Mouse (Mus musculus) cerebellum, adult 11 months (tissue): Measurements from ENCODE around the gene Zbtb34.

Experiments used
- DNase-seq: peaks from one replicate; pipeline ENCODE4 v3.0.0; 2022

Gene Zbtb34

DNA sequence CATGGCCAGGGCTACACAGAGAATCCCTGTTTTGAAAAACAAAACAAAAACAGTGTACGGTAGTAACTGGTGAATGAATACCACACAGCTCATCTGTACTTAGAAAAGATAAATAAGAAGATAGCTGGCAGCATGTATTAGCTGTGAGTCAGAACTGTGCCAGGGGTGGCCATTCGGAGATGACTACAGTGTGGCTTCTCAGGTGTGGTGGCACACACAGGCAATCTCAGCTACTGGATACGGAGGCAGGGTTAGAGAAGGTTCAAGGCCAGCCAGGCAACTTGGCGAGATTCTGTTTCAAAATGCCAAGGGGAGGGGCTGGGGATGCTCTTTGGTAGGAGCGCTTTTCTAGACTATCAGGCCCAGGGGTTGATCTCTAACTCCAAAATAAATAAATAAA lies 14.6 kb upstream of the Zbtb34 start:
- no peak for DNase-seq

DNA sequence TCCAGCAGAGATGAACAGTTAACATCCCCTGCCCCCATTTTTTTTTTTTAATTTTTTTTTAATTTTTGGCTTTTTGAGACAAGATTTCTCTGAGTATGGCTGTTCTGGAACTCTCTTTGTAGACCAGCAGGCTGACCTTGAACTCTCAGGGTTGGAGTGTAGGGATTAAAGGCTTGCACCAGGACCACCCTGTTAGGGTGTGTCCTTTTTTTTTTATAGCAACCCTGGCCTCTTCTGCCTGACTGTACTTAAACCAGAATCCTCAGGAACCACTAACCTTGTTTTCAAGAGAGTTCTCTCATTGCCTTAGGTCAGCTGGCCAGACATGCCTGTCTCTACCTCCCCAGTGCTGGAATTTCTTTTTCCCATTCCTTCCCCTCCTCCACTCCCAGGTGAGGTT lies 13.7 kb upstream of the Zbtb34 start:
- DNase-seq = no peak

DNA sequence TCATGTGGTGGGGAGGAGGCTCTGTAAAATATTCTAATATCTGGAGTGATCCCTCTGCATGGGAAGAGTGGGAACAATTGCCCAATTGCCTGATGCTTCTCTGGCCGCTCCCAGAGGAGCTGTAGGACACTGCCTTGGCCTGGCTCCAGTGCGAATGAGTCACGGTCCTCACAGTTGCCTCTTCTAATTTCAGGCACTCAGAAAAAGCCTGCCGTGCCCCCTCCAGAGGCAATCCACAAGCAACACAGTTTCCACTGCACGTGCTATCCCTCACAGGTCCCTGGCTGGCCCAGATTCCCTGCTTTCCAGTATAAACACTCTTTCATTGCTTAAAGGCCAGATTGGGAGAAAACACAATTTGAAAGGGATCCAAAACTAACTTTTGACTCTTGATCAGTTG lies 13.2 kb upstream of the Zbtb34 start:
- DNase-seq = peak; percentile 73

DNA sequence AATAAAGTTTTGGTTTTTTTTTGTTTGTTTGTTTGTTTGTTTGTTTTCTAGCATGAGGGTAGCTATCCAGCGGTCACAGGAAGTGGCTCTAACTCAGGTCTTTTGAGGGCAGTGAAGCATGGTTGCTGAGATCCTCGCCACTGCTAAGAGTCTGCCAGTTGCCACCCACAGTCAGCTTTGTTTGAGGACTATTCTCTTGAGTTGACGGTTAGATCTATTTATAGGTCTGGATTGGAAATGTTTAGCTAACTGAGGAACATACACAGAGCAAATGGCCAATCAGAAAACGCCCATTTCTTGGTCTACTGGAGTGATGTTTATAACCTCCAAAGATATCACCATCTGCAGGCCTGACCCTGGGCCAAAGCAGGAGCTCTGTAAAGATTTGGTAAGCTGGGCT lies 11.6 kb upstream of the Zbtb34 start:
- no peak for DNase-seq

DNA sequence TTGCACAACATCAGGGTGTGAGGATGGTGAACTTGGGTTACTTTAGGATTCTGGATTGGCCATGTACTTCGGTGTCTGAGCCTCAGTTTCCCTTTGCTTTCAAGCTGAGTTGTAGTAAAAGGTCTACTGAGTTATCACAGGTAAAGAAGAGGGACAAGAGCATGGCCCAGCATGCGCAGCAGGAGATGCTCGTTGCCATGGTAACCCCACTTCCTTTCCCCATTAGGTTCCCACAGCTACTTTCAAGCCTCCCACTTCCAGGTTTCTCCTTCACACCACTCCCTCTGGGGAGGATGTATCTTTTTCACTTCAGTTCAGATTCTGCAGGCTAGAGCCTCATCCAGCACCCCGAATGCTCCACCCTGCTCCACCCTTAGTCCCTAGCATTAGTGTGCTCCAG lies 9.8 kb upstream of the Zbtb34 start:
- DNase-seq = no peak

DNA sequence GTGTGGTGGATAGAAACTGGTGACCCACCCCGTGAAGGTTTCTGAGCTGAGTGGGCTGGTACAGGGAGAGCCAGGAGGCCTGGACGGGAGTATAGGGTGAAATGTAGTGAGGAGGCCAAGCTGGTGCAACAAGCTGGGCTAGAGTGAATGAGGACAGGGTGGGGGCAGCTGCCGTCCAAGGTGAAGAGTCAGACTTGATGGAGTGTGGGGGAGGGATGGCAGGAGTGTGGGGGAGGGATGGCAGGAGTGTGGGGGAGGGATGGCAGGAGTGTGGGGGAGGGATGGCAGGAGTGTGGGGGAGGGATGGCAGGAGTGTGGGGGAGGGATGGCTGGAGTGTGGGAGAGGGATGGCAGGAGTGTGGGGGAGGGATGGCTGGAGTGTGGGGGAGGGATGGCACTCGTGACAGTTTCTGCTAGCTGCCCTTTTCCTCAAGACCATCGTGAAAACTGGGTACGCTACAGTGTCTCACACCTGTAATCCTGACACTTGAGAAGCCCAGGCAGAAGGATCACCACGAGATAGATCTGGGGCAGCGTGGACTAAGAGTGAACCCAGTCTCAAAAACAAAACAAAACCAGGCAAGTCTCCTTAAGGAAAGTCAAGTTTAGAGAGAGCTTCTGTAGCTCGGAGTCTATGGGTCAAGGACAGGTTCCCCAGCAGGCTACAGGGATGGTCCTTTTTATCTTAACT lies 9.0 kb upstream of the Zbtb34 start:
- no peak for DNase-seq

DNA sequence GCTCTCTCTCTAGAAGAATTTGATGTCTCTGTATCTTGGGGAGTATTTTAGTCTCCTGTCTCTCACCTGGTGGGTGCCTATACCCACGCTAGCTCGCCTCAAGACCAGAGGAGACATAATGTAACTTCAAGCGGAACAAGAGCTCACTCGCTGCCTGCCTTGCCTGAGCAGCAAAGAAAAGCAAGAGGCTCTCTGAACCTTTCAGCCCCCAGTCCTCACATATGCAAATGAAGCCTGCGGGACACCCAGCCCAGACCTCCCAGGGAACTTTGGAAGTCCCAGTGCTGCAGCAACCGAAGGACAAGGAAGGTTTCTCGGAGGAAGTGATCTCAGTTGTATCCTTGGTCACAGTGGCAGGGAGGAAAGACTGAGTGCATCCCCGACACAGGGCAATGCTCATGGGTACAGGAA lies 8.4 kb upstream of the Zbtb34 start:
- no peak for DNase-seq

DNA sequence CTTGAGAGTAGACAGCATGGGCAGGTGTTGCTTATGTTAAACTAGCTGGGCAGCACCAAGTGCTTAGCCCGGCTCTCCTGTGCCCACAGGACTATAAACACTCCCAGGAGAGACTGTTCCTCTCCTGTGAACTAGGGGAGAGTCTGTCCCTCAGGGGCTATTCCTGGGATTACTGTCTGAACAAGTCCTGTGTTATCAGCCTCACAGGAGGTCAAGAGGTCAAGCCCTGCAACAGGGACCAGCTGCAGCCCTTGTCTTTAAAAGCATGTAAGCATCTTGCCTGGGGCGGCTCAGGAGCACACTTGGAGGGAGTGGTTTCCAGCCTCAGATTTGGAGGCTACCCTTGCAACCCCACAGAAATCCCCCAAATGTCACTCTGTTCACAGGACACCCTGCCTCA lies 7.3 kb upstream of the Zbtb34 start:
- no peak for DNase-seq

DNA sequence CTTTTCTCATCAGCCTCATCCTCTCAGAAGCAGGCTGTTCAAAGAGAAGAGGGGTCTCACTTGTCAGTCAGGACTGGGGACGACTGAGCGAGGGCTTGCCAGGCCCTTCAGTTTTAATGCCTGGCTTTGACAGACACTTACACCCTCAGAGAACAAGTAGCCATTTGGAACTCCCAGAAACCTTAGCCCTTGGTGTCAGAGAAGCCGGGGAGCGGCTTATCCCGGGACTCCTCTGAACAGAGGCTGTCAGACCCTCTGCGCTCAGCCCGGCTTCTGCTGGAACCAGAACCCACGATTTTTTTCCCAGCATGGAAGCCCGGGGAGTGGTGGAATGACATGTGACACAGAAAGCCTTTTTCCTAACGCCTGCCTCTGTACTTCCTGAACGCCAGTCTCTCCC lies 6.1 kb upstream of the Zbtb34 start:
- no peak for DNase-seq

DNA sequence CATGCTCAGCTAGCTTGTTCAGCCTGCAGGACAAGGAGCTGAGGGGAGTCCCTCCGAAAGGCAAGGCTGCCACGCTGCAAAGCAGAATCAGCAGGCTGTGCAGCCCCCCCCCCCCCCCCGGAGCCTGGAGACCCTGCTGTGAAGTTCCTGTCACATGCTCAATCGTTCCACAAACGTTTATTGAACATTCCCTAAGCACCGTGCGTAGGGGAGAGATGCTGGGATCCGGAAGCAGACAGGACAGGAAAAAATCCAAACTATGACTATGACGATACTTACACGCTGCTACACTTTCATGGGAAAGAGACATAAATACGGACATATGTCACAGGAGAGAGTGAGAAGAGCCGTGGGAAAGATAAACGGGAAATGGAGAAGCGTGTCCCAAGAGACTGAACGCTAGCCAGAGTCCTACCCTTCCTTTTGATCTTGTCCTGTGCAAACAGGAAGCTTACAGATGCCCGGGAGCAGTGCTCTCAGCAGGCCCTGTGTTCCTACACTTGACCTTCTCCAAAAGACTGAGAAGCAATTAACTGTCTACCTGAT lies 5.0 kb upstream of the Zbtb34 start:
- DNase-seq = no peak

DNA sequence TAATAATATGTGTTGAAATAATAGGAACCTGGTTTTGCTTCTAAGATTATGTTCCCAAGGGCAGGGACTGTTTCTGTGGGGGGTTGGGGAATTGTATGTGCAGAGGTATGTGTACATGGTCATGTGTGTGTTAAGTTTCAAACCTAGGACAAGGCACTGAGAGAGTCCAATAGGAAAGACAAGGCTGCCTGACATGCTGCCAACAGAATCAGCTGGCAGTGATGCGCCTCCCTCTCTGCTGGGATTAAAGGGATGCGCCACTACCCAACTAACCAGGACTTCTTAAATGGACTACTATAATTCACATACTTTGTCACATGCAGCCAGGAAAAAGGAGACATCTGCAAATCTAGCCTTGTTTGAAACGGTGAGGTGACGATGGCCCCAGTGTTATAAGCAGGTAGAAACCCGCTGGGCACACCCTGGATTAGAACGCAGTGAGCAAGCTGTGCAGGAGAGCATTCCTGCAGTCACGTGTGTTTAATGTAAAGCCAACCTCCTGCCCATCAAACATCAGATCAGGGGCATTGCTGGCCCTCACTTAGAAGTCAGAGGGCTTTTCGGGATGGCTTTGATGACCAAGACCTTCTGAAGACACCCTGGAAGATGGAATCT lies 4.0 kb upstream of the Zbtb34 start:
- DNase-seq = no peak

DNA sequence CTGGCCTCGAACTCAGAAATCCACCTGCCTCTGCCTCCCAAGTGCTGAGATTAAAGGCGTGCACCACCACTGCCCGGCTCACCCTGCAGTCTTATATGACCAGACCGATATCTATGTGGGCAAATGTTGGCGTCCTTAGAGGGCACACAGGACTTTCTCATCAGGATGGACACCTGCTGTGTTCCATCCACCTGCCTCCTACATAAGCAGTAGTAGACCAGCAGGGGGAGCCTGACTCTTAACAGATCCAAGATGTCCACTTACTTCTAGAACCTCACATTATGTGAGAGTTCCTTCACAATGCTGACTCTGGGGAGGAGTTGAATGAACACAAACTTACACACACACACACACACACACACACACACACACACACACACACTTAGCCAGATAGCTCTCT lies 1.8 kb upstream of the Zbtb34 start:
- peak; percentile 45 for DNase-seq

DNA sequence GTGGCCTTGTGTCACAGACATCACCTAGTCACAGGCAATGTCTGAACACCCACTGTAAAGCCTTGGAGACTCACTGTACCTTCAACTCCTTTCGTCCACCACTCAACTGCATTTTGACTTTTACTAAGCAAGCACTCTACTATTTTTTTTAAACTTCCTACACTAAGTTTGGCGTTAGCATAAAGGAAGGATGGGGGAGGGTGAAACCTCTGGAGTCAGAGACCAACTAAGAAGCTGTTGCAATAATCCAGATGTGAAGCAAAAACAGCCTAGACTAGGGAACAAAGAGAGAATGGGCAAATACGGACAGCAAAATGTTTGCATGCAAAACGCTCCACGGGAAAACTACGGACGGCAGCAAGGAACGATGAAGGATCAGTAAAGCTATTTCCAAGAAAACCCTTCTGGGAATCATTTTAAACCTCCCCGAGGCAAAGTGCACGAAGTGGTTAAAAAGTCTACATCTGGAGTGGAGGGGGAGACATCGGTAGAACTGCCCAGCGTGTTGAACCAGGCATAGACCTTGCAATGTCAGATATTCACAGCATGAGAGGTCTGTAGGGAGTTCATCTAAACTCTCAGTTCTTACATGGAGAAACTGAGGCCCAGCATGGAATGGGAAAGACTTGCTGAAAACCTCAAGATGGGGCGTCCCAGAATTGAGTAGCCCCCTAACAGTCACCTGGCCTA lies 898 bp downstream of the Zbtb34 start:
- no peak for DNase-seq

DNA sequence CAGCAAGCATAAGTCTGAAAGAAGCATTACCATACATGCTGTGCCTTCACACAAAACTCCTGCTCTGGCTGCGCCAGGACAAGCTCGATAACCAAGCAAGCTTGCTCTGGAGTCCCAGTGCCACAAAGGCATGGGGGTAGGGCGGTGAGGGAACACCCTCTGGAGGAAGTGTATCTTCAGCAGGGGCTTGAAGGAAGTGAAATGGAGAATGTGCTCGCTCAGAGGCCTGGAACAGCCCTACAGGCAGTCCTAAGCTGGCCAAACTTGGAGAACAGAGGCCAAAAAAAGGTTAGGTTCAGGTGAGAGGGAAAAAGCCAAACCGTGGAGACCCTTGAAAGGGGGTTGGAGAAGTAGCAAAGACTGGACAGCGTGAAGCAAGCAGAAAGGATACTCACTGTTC lies 1.8 kb downstream of the Zbtb34 start:
- no peak for DNase-seq

DNA sequence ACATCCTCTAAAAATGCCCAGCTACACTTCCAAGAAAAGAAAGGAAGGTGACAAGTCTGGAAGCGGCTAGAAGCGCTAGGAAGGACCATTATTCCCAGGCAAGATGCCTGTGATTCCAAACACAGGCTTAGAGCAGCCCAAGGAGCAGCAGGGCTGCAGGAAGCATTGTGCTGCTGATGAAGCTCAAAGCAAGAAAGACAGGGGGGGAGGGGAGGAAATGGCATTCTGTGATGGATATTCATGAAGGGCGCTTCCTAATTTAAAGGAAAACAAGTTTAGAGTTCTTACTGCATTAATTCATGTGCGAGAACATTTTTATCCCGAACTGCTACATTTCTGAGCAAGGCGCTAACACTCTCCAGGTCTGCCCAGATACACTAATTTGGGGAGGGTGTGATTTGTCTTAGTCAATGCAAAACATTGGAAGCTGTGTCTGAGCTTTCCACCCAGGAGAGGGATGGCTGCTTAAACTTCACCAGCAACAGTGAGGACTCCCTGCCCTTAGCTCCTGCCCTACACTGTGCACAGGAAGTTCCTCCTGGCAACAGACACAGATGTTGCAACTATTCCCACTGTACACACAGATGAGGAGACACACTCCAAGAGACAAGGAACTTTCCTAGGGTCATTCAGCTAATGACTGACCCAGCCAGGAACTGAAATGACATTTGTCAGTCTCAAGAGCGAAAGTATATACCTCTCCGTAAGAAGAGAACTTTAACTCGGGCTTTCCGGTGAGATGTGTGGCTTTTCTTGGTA lies 4.3 kb downstream of the Zbtb34 start:
- no peak for DNase-seq

DNA sequence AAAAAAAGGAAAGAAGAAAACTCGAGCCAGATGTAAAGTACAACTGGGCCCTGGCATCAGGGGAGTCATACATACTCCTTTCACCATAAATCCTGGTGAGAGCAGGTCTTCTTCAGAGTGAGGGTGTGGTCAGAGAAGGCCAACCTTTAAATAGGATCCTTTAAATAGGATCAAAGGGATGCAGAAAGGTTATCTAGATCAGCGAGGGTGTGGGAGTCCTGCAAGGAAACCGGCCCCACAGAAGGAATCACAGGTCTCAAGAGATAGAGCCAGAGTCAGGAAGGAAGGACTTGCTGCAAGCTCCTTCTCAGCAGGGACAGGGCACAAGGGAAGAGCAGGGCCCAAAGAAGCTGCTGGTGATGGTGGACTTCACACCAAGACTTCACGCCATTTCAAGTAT lies 13.7 kb downstream of the Zbtb34 start:
- DNase-seq = no peak

DNA sequence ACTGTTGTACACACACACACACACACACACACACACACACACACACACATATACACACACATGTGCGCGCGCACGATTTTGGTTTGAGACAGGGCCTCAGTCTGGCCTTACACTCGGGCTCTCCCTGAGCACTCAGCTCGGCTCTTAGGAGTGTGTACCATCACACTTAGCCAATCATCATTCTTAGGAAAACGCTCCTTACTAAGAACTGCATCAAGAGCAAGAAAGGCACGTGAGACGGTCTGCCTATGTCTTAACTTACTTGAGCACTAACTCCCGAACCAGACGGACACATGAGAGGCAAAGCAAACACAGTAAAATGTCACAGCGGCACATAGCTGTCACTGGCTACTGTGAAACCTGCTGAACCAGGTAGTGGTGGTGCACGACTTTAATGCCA lies 17.1 kb downstream of the Zbtb34 start:
- DNase-seq = no peak

DNA sequence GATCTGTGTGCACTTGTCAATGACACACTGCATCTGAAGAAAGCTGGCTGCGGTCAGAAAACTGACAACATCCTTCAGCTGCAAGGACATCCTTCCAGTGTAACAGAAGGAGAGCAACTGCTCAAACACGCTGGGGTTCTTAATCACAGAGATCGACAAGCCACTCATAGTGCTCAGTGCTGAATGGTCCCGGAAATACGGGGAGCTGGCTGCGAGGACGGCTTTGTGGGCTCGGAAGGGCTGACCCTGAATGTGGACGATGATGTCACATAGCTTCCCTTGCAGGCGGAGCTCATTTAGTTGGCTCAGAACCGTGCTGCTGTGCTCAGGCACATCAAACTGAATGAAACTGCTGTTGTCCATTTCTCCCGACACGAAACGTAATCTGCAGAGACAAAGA lies 19.0 kb downstream of the Zbtb34 start:
- DNase-seq = no peak

DNA sequence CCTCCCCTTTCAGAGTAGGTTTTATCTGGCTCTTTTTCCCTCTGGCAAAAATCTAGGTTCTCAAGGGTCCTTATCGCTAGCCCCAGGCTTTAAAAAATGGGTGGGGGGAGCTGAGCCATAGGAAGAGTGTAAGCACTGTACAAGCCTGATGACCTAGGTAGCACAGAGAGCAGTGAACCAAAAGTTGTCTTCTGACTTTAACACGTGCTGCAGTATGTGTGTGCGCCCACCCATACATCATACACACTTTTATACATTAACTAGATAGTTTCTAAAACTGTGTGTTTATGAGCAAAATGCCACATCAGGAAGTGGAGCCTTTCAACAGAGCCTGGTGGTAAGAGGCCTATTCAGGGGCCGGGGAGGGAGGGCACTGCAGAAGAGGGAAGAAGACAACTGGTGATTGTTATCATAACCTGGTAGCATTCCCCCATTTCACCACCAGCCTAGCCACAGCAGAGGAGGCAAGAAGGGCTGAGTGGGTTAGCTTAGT lies 27.6 kb downstream of the Zbtb34 start:
- DNase-seq = no peak

DNA sequence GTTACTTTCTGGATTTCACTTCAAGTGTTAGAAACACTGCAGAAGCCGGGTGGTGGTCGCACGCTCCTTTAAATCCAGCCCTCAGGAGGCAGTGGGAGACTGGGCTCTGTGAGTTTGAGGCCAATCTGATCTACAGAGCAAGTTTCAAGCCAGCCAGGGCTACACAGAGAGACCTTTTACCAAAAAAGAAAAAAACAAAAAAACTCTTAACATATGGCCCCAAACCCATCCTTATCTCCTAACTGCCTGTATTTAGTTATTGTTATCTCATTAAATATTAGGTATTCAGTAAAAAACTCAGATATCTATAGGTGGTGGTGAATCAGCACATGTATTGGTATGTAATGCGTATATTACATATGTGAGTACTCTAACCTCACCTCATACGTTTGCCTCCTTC lies 28.5 kb downstream of the Zbtb34 start:
- no peak for DNase-seq

DNA sequence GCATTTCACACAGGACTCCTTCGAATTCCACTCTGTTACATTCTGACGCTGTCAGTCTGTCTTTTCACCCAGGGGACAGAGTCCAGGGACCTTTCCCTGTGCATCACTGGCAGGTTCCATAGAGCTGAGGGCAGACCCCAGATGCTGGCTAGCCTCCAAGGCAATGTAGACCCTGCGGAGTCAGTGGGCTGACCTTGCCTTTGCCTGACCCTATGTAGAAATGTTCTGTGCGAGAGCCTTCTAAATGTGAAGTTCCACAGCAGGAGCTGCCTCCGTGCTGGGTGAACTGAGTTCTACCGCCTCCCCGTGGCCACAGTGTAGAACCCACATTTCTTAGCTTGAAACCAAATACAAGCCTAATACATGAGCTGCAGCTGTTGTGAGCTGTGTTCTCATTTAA lies 28.9 kb downstream of the Zbtb34 start:
- peak; percentile 64 for DNase-seq

DNA sequence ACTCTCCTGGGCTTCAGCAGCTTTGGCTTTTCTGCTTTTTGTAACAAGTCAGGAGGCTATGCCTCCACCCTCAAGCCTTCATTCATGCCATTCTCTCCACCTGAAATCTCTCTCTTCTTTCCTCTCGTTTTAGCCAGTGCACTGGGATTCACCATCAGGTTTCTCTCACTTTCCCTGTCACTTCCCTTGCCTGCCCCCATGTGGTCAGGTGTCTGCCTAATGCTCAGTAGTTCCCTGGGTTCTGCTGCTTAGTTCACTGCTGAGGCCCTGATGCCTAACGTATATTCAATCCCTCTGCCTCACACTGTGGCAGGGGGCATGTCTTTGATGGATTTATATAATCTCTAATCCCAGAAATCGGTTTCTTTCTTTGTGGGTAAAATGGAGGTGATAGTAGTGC lies 29.9 kb downstream of the Zbtb34 start:
- DNase-seq = peak; percentile 41

DNA sequence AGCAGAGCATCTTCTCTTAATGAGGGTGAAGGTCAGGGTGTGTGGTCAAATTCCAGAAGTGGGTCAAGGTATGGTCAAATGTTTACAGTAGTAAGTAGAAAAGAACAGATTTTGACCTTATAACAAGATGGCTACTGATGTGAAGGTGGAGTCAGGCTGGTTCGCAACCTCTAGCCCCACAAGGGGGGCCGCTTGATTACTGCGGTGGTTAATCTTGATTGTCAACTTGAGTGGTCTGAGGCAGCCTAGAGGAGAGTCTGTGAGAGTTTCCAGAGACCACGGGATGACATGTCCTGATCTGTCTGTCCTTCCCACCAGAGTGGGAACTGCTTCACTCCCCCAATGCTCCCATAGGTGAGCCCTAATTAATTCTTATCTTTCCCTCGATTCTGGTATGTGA lies 30.6 kb downstream of the Zbtb34 start:
- DNase-seq = no peak
